Mouse (Mus musculus) C2C12 (cell line): Measurements from ENCODE around the gene Ppm1j. TPM values are rescaled to one million over a fixed set of nuclear protein-coding genes. Genes with fewer than 3 reads are reported as not detected.

ENCODE experiments used
- H3K27me3 ChIP-seq: one replicate; pipeline ENCODE4 v1.6.1; 2011; ENCODE audit not compliant: control insufficient read depth, insufficient read depth, insufficient read length
- H3K36me3 ChIP-seq: one replicate; pipeline ENCODE4 v1.6.1; 2011; ENCODE audit not compliant: control insufficient read depth, insufficient read depth
- H3K4me3 ChIP-seq: one replicate; pipeline ENCODE4 v1.5.1; 2011; ENCODE audit warnings: mild to moderate bottlenecking, control low read depth; ENCODE audit not compliant: poor library complexity, insufficient read depth, severe bottlenecking
- H3K79me2 ChIP-seq: one replicate; pipeline ENCODE4 v1.6.1; 2011; ENCODE audit not compliant: control insufficient read depth, insufficient read depth
- H3K79me3 ChIP-seq: one replicate; pipeline ENCODE4 v1.6.1; 2011; ENCODE audit warnings: low read depth, control low read depth
- H3ac ChIP-seq: one replicate; pipeline ENCODE3; 2011; ENCODE audit warnings: low read depth; ENCODE audit not compliant: control insufficient read depth, insufficient read length
- CEBPB ChIP-seq: IDR thresholded peaks from one replicate; pipeline ENCODE4 v1.6.1; 2011; ENCODE audit warnings: low read depth, mild to moderate bottlenecking, control low read depth, moderate library complexity
- CTCF ChIP-seq: IDR thresholded peaks from one replicate; pipeline ENCODE4 v1.5.1; 2011; ENCODE audit not compliant: control insufficient read depth, insufficient read depth, insufficient read length
- FOSL1 ChIP-seq: IDR thresholded peaks from one replicate; pipeline ENCODE4 v1.8.0; 2011; ENCODE audit warnings: mild to moderate bottlenecking, low read length; ENCODE audit not compliant: poor library complexity, insufficient read depth, severe bottlenecking
- MAX ChIP-seq: IDR thresholded peaks from one replicate; pipeline ENCODE4 v1.6.1; 2011; ENCODE audit warnings: mild to moderate bottlenecking, control low read depth
- MYOD1 ChIP-seq: IDR thresholded peaks from one replicate; pipeline ENCODE4 v1.6.1; 2011; ENCODE audit warnings: low read depth; ENCODE audit not compliant: control insufficient read depth, insufficient read length
- MYOG ChIP-seq: IDR thresholded peaks from one replicate; pipeline ENCODE4 v1.6.1; 2011; ENCODE audit not compliant: control insufficient read depth, insufficient read length; ENCODE audit errors: extremely low read depth
- USF1 ChIP-seq: IDR thresholded peaks from one replicate; pipeline ENCODE4 v1.6.1; 2011; ENCODE audit warnings: low read depth, mild to moderate bottlenecking, control low read depth, moderate library complexity
- polyA plus RNA-seq: library from polyadenylated mRNA; unstranded; fragments of >200 nt; fragmentation: generic; extraction: Trizol; gene quantifications from one replicate; pipeline ENCODE4 v1.2.1, GENCODE M21; 2012; ENCODE audit warnings: missing spikeins

The Ppm1j gene
- polyA plus RNA-seq, 1 experiment: 0.08 TPM

- no peak overlapping the region for H3K4me3 ChIP-seq
- H3K79me2 ChIP-seq: no peaks in the 10 kb centered on the region
- H3K27me3 ChIP-seq: no peaks in the 10 kb centered on the region
- H3ac ChIP-seq: no peak overlapping the region
- no peaks in the 10 kb centered on the region for H3K79me3 ChIP-seq
- TF ChIP-seq USF1: no peak
- no peak for TF ChIP-seq FOSL1
- peaks cover 13% of the 10 kb centered on the region for H3K36me3 ChIP-seq
Measured at GRCm38 (mm10) chr3:104820426-104820825, 39.6 kb downstream of the Ppm1j start.

GRCm38 (mm10) chr3:104822413-104822812, 41.6 kb downstream of the Ppm1j start:
- Histone ChIP-seq H3ac (no peak overlapping the region), H3K36me3 (peaks cover 32% of the 10 kb centered on the region), H3K4me3 (no peak overlapping the region), H3K27me3 (no peaks in the 10 kb centered on the region), H3K79me2 (no peaks in the 10 kb centered on the region), H3K79me3 (no peaks in the 10 kb centered on the region)
- TF ChIP-seq MYOD1: no peak
- no peak for TF ChIP-seq FOSL1
- no peak for TF ChIP-seq MAX
- no peak for TF ChIP-seq USF1
- TF ChIP-seq CEBPB: no peak
- no peak for TF ChIP-seq CTCF
- no peak for TF ChIP-seq MYOG

Other genes with a start within 250 kb of the Ppm1j start
- 25.8 TPM for gene Slc16a1, start 142.4 kb upstream of the Ppm1j start, polyA plus RNA-seq
- gene Fam19a3, start 784 bp downstream of the Ppm1j start, polyA plus RNA-seq: not detected
- gene Rhoc, start 7.3 kb downstream of the Ppm1j start, polyA plus RNA-seq: 485 TPM
- 9.3 TPM for gene Mov10, start 37.5 kb downstream of the Ppm1j start, polyA plus RNA-seq
- gene St7l, start 82.9 kb downstream of the Ppm1j start, polyA plus RNA-seq: 9.8 TPM
- 27.9 TPM for gene Capza1, start 83.4 kb downstream of the Ppm1j start, polyA plus RNA-seq
- gene Wnt2b, start 180.9 kb downstream of the Ppm1j start, polyA plus RNA-seq: 0.08 TPM